Mouse (Mus musculus): ENCODE measurements around the gene Sgms1.

DNA sequence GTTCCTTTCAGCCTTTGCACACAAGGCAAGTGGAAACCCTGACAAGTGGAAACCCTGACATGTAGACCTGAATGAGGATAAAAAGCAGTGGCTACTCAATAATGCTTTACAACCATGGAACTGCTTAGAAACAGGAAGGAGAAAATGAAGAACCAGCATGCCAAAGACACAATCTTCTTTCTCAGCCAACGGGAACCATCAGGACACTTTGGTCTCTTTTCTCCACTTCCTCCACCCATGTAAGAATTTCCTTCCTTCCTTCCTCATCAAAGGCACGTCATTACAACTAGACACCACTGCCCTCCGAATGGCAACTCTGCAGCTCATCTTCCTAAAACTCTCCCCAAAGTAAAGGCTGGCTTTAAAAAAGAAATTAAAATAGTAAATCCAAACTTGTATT, 59.3 kb downstream of the Sgms1 start:
- TF ChIP-seq CTCF (IDR thresholded peaks at IDR 0.05; ENCODE audit: low read depth, low read length) (no peak), POLR2A (IDR thresholded peaks at IDR 0.05; ENCODE audit: borderline replicate concordance, low read depth, low read length) (no peak)
